Mouse (Mus musculus) lung, postnatal 10 days (tissue): ENCODE data around the gene Dscam.

Experiments
- DNase-seq: peaks from one replicate; pipeline ENCODE4 v3.0.0; 2021

The Dscam gene

GRCm38 (mm10) chr16:96855060-96855459 is 315.5 kb downstream of the Dscam start:
- DNase-seq, result no peak

DNA sequence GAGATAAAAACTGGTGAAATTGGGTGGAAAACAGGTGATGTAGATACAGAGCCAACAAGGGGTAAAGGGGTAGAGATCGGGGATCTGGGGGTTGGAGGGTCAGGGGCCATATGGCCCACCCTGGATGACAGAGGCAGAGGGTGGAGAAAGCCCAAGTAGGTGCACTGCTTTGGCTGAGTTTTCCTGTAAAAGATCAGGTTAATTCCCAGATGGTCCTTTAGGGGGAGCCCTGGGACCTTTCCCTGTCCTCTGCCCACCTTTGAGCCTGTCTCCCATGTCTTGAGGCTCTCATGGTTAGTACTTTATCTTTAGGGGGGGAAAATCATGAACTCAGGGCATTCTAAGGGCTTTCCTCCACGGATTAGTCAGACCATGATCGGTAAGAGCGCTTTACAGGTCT is 318.2 kb downstream of the Dscam start:
- DNase-seq, result peak; percentile 15

DNA sequence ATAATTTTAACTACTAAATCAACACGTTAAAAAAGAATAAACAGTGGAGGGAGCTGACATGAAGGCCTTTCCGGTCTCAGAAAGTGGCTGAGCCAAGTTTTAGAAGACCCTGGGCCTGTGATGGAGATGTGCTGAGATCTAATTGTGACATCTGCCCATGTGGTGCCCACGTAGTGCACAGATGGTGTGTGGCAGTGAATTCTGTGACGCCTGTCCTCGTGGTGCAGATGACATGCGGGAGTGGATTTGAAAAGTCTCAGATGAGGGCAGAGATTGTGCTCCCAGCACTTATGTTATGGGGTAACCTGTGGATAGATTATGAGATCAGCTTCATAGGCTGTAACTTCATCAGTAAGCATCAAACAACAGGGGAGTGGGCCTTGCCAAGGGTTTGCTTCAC is 321.6 kb downstream of the Dscam start:
- DNase-seq, result no peak

- no peak for DNase-seq
Observed at GRCm38 (mm10) chr16:96846585-96846984, 324.0 kb downstream of the Dscam start.

GRCm38 (mm10) chr16:96846113-96846512 is 324.4 kb downstream of the Dscam start:
- DNase-seq, result no peak

DNA sequence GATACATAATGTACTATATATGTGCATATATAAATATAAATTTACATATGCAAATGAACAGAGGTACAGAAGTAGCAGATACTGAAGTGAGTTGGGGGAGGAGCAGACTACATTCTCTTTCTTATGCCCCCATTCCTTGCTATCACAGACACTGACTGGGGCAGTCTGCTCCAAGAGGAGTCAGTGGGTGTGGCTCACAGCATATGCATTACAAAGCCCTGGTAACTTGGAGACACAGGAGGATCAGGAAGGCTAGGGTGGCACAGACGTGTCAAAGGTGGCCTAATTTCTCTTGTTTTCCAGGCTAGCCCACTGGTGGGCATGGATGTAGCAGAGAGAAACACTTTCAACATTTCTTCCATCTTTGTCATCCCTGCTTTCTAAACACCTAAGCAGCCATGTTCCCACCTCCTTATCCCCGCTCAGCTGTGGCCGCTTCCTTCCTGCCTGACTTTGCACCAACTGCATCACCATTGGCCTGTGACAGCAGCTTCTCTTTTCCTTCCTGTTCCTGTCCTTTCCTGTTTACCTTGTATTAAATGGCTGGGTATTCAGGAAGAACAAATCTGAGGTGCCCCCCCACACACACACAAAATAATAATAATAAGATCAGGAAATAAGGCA is 325.0 kb downstream of the Dscam start:
- DNase-seq, result no peak

DNA sequence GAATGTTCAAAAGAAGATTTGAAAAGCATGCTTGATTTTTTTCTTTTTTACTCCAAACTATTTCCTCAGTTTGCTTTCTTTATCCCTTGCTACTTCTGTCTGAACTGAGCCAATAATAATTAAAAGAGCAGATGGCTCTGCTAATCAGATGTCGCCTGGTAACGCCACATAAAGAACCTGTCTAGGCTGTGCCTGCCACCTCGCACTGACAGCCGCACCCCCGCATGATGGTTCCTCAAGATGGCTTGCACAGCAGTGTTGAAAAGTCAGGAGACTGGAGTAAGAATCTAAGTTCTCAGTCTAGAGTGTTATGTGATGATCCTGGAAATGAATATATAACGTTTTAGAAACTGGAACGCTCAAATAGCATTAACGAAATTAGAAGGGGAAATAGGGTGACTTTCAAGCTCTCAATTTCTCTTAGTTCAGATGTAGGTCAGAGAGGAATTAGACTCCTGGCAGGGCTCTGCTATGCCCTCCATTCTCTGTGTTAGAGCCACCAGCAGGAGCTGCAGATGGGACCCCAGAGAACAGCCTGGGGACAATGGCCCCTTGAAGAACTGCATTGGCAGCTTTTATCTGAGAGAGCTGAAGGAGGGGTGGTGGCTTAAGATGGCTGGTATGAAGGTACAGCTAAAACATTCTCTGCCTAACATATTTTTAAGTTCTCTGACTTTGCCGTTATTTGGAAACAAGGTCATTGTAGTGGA is 326.7 kb downstream of the Dscam start:
- DNase-seq, result no peak

DNA sequence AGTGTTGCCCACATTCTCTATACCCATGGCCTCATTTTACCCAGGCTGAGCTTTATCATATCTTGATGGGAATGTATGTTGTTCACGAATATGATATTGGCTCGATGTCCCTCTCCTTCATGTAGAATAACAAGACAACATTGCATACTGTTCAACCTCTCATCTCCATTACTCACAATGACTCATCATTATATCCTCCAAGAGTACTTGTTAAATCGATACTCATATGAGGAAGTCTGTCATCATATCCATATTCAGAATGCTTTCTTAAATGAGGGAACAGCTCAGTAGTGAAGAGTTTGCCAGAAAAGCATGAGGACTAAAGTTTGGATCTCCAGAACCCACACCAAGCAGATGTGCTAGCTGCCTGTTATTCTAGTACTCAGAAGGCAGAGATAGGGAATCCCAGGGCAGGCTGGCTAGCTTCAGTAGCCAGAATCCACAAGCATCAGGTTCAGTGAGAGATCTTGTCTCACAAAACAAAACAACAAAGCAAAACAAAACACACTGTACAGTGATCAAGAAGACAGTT is 327.7 kb downstream of the Dscam start:
- no peak for DNase-seq

DNA sequence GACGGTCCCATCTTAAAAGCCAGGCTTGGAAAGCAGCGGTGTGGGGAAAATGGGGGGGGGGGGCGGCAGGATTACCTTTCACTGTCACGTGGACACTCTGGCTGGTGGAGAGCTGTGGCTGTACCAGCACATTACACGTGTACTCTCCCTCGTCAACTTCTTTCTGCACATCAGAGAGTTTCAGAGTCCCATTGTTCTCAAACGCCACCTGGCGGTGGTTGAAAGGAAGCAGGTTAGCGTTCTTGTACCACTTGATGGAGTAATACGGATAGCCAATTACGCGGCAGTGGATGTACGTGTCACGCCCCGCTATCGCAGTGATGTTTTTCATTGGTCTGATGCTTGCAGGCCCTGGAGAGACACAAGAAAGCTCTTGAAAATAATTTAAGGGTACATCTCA is 350.9 kb downstream of the Dscam start:
- peak; percentile 71 for DNase-seq

GRCm38 (mm10) chr16:96806298-96806697 is 364.3 kb downstream of the Dscam start:
- DNase-seq, result no peak

- no peak for DNase-seq
Observed at GRCm38 (mm10) chr16:96802636-96803035, 367.9 kb downstream of the Dscam start.

GRCm38 (mm10) chr16:96801650-96802237 is 368.8 kb downstream of the Dscam start:
- no peak for DNase-seq

DNA sequence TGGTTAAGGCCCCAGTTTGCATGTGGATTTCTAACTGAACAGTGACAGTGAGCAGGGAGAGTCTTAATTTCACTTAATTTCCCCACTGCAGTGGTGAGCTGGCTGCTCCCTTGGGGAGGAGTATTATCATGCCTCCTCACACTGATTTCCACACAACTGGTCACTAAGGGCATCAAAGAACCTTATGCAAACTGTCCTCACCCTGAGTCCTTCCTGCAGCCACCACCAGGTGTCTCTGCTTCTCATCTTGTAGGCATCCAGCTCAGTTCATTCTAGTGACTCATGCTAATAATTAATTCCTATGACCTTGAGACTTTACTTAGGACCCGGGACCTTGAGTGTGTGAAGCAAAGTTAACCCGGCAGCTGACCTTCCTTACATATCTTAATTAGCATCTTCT is 375.1 kb downstream of the Dscam start:
- peak; percentile 10 for DNase-seq

DNA sequence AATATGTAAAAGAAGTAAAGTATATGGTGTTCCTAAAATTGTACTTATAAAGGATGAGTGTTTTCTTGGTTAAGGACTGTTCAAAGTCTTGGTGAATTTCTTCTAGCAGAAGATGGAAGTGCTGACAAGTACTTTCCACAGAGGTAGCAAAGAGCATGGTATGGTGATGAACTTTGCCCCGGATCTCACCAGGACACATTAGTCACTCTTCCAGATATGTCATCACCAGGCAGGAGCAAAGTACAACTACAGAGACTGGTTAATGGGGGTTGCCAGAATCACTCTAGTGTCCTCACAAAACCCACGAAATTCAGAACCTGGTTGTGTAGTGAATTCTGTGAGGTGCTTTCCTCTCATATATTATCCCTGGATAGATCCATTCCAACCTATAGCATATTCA is 379.2 kb downstream of the Dscam start:
- no peak for DNase-seq

- no peak for DNase-seq
Observed at GRCm38 (mm10) chr16:96788286-96788685, 382.3 kb downstream of the Dscam start.

GRCm38 (mm10) chr16:96779021-96779420 is 391.5 kb downstream of the Dscam start:
- DNase-seq, result no peak

DNA sequence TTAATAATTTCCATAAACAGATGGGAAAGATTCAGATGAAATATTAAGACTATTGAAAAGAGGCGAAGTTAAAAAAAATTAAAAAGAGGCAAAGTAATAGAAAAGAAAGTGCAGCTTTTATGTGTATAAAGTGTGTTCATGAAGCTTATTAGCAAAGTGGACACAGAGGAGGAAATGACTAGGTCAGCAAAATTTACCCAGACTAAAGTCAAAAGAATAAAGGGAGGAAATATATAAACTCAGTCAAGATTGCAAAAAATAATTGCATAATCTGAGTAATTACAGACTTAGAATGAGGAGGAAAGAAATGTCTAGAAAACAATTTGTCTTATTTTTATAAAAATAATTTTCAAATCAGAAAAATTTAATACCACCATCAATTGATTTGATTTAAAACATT is 396.3 kb downstream of the Dscam start:
- DNase-seq, result no peak

GRCm38 (mm10) chr16:96767985-96768384 is 402.6 kb downstream of the Dscam start:
- DNase-seq, result no peak

DNA sequence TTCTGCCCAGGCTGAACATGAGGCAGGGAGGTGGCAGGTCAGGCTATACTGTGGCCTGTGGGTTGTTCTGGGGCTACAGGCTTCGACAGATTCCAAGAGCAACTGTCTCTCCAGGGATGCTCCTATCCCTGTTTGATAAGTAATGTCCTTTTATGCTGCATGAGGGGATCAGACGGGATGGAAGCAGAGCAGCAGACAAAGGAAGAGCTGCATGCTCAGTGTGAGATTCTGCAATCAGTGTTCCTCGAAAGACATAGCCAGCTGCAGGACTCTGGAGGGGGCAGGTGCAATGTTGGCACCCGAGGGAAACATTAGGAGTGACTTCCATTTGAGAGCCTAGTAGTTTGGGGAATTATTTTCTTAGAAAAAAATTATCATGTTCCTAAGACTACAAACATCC is 403.0 kb downstream of the Dscam start:
- DNase-seq, result no peak

DNA sequence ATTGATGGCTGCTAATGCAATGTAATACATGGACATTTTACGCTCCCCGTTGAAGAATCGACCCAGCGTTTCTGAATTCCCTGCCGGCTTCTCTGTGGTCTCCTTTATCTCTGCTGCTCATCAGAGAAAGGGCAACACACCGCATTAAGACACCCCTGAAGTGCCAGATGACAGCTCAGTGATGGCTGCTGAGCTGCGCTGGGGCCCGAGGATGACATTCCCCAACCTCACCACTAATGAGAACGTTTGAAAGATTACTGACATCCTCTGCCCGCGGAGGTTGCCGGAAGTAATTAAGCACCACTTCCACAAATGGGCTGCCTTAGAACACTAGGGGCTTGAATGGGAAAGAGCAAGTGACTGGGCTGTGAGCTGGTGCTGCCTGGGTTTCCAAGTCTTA is 409.3 kb downstream of the Dscam start:
- DNase-seq, result no peak

GRCm38 (mm10) chr16:96759081-96759603 is 411.4 kb downstream of the Dscam start:
- no peak for DNase-seq

- no peak for DNase-seq
Observed at GRCm38 (mm10) chr16:96758381-96758780, 412.2 kb downstream of the Dscam start.

DNA sequence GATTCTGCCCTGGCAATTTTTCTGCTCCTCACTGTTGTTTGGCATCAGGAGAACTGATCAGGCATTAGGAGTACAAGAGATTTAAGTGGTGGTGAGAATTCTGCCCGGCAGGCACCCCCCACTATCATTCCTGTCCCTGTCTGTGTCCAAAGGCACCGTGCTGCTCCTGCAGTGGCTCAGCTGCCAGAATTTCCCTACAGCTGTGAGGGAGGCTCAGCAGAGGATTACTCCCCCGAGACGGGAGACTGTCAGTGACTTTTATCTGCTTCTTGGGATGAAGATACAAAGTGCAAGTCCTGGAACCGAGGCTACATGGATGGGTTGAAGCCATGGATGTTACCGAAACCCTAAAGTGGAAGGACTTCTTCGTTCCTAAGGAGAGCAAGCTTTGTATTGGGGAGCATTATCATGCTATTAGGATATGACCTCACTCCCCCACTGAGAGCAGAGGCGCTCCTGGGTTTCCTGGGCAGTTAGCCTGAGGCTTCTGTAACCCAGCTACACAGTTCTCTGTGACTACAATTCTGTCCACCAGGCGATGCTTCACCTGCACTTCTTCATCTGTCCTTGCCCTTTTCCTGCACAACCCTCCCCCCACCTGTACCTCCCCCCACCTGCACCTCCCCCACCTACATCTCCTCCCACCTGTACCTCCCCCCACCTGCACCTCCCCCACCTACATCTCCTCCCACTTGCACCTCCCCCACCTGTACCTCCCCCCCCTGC is 412.8 kb downstream of the Dscam start:
- DNase-seq, result no peak
